Mouse (Mus musculus): Measurements from ENCODE around the gene Fam169b.
"Not testable (repeated sequence)": the region's sequence is repeated elsewhere in the genome, so short reads cannot be mapped to it uniquely, and the experiment has no call there.

Gene Fam169b

GRCm38 (mm10) chr7:68286526-68287481, 13.2 kb downstream of the Fam169b start:
- no peak for DNase-seq (ENCODE audit: low spot score)

GRCm38 (mm10) chr7:68287582-68287981, 13.9 kb downstream of the Fam169b start:
- no peak for DNase-seq (ENCODE audit: low spot score)

GRCm38 (mm10) chr7:68288000-68288399, 14.4 kb downstream of the Fam169b start:
- DNase-seq (ENCODE audit: low spot score): not testable (repeated sequence)

- DNase-seq (ENCODE audit: low spot score): no peak
Measured at GRCm38 (mm10) chr7:68289081-68289480, 15.4 kb downstream of the Fam169b start.

- DNase-seq (ENCODE audit: low spot score): no peak
Measured at GRCm38 (mm10) chr7:68291603-68292002, 18.0 kb downstream of the Fam169b start.

- DNase-seq (ENCODE audit: low spot score): no peak
Measured at GRCm38 (mm10) chr7:68293997-68294789, 20.6 kb downstream of the Fam169b start.

GRCm38 (mm10) chr7:68296487-68296886, 22.8 kb downstream of the Fam169b start:
- DNase-seq (ENCODE audit: low spot score): no peak

- DNase-seq (ENCODE audit: low spot score): no peak
Measured at GRCm38 (mm10) chr7:68298381-68299076, 24.9 kb downstream of the Fam169b start.

- DNase-seq (ENCODE audit: low spot score): no peak
Measured at GRCm38 (mm10) chr7:68301160-68301559, 27.5 kb downstream of the Fam169b start.

- DNase-seq (ENCODE audit: low spot score): peak; percentile 77
Measured at GRCm38 (mm10) chr7:68302586-68303433, 29.2 kb downstream of the Fam169b start.

- DNase-seq (ENCODE audit: low spot score): no peak
Measured at GRCm38 (mm10) chr7:68303685-68304084, 30.0 kb downstream of the Fam169b start.

- no peak for DNase-seq (ENCODE audit: low spot score)
Measured at GRCm38 (mm10) chr7:68305781-68306575, 32.3 kb downstream of the Fam169b start.

GRCm38 (mm10) chr7:68306756-68307155, 33.1 kb downstream of the Fam169b start:
- no peak for DNase-seq (ENCODE audit: low spot score)

GRCm38 (mm10) chr7:68311469-68311868, 37.8 kb downstream of the Fam169b start:
- DNase-seq (ENCODE audit: low spot score): no peak

- no peak for DNase-seq (ENCODE audit: low spot score)
Measured at GRCm38 (mm10) chr7:68312395-68312794, 38.8 kb downstream of the Fam169b start.

- no peak for DNase-seq (ENCODE audit: low spot score)
Measured at GRCm38 (mm10) chr7:68313038-68313782, 39.6 kb downstream of the Fam169b start.

- DNase-seq (ENCODE audit: low spot score): no peak
Measured at GRCm38 (mm10) chr7:68314286-68314685, 40.6 kb downstream of the Fam169b start.

GRCm38 (mm10) chr7:68315068-68315467, 41.4 kb downstream of the Fam169b start:
- DNase-seq (ENCODE audit: low spot score): no peak

GRCm38 (mm10) chr7:68318006-68318788, 44.6 kb downstream of the Fam169b start:
- no peak for DNase-seq (ENCODE audit: low spot score)

Data from testis, postnatal 10 days (tissue).